Mouse (Mus musculus) adipocyte (in vitro differentiated cells): ENCODE results near the gene Derl3.

Experiments used
- DNase-seq: peaks from one replicate; pipeline ENCODE4 v3.0.0-alpha.2; 2016; ENCODE audit warnings: low spot score

Derl3 gene

GRCm38 (mm10) chr10:75941042-75941824, 48.0 kb downstream of the Derl3 start:
- DNase-seq, result no peak

DNA sequence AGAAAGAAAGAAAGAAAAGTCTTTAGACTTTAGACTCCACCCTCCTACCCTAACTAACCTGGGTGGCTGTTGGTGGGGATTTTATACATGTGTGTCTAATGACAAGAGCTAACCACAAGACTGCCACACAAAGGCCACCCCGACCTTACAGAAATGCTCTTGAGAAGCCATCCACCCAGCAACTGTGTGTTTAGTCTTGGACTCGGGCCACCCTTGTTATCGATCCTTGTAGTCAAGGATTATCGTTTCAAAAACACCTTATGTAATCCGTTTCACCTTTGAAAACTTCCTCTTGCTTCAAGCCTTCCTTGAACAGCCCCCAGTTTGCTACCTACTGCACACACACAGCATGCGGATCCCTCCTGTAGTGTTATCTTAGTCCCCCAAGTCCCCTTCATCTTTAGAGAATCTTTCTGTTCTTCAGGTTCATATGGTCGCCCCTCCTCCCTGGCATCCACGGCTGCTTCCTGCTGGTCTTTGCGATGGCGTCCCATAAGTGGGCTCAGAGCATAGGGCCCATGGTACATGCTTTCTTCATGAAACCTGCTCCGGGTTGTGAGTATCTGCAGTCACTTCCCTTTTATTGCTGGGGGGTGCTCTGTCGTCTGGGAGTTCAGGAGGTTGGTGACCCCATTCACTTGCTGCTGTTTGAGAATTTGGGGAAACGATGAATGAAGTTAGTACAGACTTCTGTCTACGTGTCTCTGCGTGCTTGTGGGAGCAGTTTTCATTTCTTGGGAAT, 49.7 kb downstream of the Derl3 start, which contains the start of gene Vpreb3:
Vpreb3 (plus strand) TSS at position 322 of the 742 bp plus-strand sequence.
- no peak for DNase-seq

DNA sequence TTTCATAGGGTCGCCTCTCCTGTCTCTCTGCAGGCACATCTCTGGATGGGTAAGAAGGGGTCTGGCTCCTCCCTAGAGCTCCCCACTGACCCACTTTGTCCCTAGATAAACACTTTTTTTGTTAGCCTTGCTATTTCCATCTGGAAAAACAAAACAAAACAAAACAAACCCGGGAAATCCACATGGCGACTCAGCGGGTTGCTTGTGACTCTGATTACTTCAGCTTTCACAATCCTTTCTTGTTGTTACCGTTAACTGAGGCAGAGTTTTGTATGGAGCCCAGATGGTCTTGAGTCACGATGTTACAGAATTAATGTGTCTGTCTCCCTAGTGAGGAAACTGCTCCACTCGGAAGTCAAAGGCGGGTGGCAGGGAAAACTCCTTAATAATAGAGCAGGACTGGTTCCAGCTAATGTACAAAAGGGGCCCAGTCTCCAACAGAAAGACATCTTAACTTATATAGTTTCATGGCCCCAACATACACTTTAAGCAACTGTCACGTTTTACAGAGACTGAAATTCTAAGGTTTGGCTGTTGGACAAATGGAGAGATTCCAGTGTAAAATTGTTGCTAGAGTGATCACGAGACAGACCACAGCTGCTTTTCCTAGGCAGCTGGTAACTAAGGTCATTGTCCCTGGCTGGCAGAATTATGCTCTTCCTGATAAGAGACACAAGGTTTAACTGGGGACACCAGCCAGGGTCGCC, 51.0 kb downstream of the Derl3 start:
- DNase-seq, result peak; percentile 85

DNA sequence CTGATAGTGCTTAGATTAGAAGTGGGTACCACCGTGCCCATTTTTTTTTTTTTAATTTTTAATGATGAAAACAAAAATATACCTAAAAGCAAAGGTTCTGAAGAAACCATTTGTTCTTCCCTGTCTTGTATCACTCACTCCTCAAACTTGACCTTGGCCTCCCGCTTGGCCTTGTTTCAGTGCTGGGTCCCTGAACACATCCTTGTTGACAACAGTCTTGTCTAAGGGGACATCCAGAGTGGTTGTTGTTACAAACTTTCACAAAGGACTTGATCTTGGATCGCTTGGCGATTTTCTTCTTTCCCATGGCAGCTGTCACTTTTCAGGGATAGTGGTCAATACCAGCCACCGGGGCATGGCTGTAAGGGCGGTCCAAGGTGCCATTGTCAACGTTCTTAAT, 52.0 kb downstream of the Derl3 start:
- DNase-seq, result no peak
